Mouse (Mus musculus) lung, postnatal 4 days (tissue): ENCODE data around the gene Vstm4.

Source experiments
- DNase-seq, 2 experiments: peaks; one replicate each; pipeline ENCODE4 v3.0.0; 2021

Vstm4 gene

GRCm38 (mm10) chr14:32859831-32860569 is 3.4 kb downstream of the Vstm4 start:
- peak in 1 of 2 experiments; percentile 38 for DNase-seq

DNA sequence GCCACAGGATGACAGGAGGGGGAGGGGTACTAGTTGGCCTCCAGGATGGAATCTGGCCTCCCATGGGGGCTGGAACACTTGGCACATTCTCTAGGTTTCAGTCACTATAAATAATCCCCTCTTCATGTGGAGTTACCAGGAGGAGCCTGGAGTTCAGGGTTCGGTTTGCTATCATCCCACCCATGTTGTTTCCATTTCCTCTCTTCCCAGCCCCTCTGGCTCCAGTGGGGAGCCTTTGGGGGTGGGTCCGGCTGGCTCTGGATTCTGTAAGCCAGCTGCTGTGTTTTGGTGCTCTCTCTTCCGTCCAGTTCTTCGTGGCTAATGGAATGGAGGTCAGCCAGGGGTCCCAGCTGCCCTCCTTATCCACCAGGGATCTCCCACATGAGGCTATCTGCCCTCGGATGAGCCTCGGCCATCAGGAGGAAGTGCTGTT is 4.6 kb downstream of the Vstm4 start:
- peak; percentile 48 to 85 for DNase-seq

GRCm38 (mm10) chr14:32861656-32862055 is 5.1 kb downstream of the Vstm4 start:
- DNase-seq, result no peak

- no peak for DNase-seq
Measured at GRCm38 (mm10) chr14:32865331-32865730, 8.8 kb downstream of the Vstm4 start.

DNA sequence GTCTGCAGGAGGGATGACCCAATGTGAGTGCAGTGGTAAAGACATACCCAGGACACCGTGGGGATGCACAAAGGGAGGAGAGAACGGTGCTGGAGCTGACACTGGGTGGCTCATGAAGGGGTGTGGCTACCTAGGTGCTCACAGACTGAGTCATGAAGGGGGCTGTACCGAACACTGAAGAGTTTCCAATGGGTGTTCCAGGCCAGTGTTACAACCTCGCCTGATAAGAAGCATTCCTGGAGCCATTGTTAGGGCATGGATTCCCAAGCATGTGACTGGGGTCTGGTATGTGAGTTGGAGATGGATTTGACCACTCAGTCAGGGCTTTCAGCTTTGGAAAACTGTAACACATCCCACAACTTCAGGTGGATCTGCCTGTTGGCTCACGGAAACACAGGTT is 15.4 kb downstream of the Vstm4 start:
- DNase-seq, result no peak

GRCm38 (mm10) chr14:32877549-32877948 is 21.0 kb downstream of the Vstm4 start:
- DNase-seq, result no peak

DNA sequence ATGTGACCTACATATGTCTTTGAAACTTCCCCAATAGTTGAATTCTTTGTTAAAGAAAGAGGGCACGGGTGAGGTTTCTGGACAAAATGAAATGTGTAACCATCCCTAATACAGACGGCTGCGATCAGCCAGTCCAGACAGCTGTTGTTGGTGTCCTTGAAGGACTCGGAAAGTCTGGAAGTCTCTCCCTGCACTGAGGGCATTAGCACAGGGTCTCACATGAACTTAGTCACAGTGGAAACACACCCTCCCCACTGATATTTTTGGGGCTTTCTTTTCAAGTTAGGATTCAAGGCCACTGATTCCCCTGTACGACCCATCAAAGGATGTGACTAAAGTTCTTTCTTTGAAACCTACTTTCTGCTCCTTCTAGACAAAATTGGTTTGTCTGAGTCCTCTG is 23.8 kb downstream of the Vstm4 start:
- DNase-seq, result no peak

- DNase-seq, result peak in 1 of 2 experiments; percentile 29
Measured at GRCm38 (mm10) chr14:32881693-32882092, 25.1 kb downstream of the Vstm4 start.

DNA sequence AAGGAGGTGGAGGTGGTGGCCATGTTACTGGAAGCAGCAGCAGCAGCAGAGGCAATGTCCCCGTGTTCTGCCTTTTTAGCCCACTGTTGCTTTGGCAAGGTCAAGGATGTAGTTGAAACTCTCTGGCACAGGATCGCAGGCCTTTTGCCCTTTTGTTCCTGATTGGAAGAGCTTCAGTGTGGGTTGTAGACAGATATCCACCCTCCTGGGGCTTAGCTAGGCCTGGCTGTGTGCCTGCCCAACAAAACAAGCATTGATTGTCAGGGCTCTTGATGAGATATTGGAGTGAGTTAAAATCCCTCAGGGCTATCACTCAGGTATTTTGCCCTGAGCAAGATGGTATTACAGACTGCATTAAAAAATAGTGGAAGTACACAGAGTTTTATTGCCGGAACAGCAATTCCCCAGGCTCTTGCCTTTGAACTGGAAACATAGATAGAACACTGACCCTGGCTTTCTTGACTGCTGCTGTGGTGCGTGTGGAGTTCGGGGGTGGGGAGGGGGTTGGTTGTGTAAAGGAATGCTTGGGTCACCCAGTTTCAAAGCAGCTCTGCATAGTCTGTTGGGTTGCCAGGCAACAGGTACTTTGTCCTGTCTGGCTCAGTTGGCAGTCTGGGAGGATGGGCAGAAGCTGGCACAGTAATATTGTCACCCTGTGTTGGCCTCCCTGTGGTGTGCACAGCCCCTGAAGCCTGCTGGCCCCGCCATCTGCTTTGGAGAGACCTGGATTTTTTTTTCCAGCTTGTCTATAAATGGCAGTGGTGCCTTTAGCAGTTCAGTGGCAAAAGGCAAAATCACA is 32.5 kb downstream of the Vstm4 start:
- no peak for DNase-seq

- DNase-seq, result peak; percentile 48 to 81
Measured at GRCm38 (mm10) chr14:32894341-32894853, 37.8 kb downstream of the Vstm4 start.

GRCm38 (mm10) chr14:32894878-32895277 is 38.3 kb downstream of the Vstm4 start:
- DNase-seq, result no peak

- peak; percentile 65 to 86 for DNase-seq
Measured at GRCm38 (mm10) chr14:32896896-32897295, 40.3 kb downstream of the Vstm4 start.

GRCm38 (mm10) chr14:32903203-32903602 is 46.6 kb downstream of the Vstm4 start:
- DNase-seq, result no peak

- no peak for DNase-seq
Measured at GRCm38 (mm10) chr14:32906545-32906944, 50.0 kb downstream of the Vstm4 start.

DNA sequence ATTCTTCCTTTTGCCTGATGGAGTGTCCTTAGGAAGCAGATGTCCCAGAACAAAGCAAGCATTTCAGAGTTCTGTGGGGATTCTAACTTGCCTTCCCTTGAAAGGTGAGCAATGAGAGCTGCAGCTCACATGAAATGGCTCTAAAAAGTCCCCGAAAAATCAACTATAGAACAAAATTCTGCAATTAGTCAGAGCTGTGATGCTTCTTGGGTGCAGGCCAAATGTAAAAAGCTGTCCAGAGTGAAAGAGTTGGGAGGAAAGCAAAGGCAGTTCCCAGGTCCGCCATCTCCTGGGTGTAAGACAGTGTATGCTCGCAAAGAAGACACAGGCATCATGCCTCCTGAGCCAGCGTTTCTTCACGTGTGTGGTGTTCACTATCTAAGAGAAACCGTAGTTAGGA is 52.6 kb downstream of the Vstm4 start:
- no peak for DNase-seq

DNA sequence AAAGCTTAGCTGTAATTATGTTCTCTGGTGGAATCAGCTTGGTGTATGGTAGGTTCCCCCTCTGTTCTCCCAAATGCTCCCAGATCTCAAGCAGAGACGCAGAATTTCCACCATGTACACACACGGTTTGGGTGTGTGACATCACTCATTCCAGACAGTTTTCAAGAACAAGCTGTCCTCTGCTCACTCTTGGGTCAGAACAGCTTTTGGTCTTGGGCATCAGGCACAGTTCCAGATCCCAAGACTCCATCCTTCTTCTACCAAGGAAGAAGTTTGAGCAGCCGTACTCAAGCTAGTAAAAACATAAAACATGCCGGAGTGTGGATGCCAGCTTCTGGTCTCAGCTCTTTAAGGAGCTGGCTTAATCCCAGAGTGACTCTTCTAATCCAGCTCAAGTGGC is 54.6 kb downstream of the Vstm4 start:
- no peak for DNase-seq

DNA sequence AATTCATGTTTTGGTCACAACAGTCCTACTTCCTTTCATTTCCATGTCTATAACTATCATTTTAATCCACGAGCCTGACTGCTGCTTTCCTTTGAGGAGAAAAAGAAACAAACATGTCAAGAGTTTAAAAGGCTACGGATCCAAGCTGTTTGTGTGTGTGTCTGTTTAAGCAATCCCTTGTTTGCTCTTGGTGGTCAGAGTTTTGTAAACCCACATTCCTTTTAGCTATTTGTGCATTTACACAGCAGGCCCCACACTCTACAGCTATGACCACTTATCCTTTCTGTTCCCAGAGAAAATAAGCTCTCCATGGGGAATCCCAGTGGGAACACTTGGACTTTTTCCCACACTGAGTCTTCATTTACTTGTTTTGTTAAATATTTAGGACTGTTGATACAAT is 58.8 kb downstream of the Vstm4 start:
- DNase-seq, result no peak

- no peak for DNase-seq
Measured at GRCm38 (mm10) chr14:32917919-32918318, 61.4 kb downstream of the Vstm4 start.

DNA sequence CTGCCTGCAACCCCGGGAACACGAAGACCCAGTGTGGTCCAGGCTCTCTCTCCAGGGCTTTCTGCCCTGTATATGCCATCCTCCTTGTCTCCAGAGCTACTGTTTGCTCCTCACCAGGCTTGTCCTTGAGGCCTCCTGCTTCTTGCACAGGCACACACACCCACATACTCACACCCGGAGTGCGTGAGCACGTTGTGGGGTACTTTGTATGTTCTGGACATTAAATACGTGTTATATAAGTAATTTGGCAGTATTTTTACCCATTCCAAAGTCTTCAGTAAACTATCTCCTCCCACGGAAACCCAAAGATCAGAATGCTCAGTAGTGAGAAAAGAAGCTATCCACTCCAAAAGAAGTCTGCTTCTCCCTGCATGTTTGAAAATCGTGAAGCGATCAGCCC is 67.3 kb downstream of the Vstm4 start:
- no peak for DNase-seq

DNA sequence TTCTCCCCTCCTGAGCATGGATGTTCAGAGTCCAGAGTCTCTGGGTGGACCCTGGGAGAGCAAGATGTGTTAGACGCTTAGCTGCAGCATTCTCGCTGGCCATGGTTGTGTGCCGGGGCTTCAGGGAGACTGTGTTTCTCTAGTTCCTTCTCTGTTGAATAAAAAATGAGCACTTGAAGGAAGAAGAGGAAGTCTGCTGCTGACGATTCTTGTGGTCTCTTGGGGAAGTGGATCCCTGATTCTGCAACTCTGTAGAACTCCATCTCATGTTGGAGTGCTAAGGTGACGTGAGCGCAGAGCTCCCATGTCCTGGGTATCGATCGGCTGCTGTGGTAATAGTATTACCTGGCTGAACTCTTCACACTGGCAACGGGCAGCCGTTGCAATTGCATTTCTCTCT is 75.2 kb downstream of the Vstm4 start:
- DNase-seq, result no peak

DNA sequence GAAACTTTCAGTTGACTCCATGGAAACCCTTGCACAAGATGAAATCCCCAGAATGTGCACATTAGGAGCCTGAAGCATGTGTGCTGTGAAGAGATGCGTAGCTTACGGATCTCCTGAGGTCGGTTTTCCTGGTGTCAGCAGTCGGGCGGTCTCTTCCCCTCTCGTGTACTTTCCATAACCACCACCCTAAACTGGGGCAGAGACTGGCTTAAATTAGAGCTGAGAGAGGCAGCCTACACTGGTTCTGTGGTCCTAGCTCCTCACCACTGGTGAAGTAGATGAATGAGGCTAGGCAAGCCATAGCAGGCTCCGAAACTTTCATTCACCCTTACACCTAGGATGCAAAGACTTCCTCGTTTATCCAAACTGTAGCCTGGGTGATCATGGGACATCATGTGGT is 75.7 kb downstream of the Vstm4 start:
- DNase-seq, result no peak

DNA sequence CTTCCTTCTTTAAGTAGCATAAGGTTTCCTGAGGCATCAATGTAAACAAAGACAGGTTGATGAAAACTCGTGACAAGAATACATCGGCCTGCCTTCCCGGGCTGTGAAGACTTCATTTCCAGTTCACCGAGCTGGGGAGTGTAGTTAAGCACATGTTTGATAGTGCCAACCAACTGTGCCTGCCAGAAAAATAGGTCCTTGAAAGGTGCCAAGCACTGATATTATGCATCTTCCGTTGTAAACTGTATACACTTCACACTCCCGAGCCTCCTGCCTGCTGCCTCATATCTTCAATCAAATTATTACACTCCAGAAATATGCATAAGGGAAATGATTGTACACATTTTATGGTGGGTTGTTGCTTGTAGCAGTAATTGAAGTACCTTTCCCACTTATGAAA is 77.5 kb downstream of the Vstm4 start:
- DNase-seq, result no peak

GRCm38 (mm10) chr14:32939217-32939616 is 82.7 kb downstream of the Vstm4 start:
- DNase-seq, result no peak

- DNase-seq, result no peak
Measured at GRCm38 (mm10) chr14:32947512-32947911, 91.0 kb downstream of the Vstm4 start.
